In the genomic region with DNA sequence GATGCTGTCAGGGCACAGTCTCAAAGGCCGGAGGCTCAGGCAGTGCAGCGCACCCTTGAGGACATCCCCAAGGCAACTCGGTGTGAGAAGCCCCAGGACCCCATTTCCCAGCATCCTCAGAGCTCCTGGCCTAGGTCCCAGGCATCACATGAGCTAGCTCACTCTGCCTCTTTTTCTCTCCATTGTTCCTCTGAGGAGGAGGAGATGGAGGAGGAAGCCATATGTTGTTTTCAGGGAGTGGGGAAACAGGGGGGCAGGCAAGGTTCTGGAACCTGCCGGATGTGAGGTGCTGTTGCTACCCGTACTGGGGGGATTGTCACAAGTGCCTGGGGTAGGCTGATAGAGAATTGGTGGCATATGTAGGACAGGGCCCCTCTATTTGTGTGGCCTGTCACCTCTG, we compare ENCODE assay signal across 11 mouse cellular contexts. TPM values are rescaled to one million over a fixed set of nuclear protein-coding genes. Genes with fewer than 3 reads are reported as not detected.
A peak's percentile ranks its signal among the peaks of the same experiment; 100 is the strongest.
DNase-seq lines count a peak whose midpoint lies in the region; ATAC-seq lines count a peak whose summit lies in the region.
"Had no signal": no experiment of that assay in that cellular context is flagged by ENCODE, and none has a peak within 500 bp of the region (broad histone marks: within the 10 kb centered on the region; RNA-seq: fewer than 3 reads in every experiment).

No protein-coding gene starts in this region.

- 74% methylated on average over 5 of the region's 5 CpGs for WGBS in midbrain, embryonic 14.5 days
- WGBS in midbrain, embryonic 11.5 days, result 59% methylated on average over 5 of the region's 5 CpGs

- H3K9me3 ChIP-seq in midbrain, embryonic 14.5 days (ENCODE audit: control insufficient read depth, low read length), result no peaks in the 10 kb centered on the region
- no peaks in the 10 kb centered on the region for H3K9me3 ChIP-seq in midbrain, embryonic 11.5 days (ENCODE audit: control insufficient read depth, low read length)
- H3K9me3 ChIP-seq: embryonic facial prominence, embryonic 10.5 days; midbrain, embryonic 12.5 days had no signal

- no peaks in the 10 kb centered on the region for H3K36me3 ChIP-seq in midbrain, embryonic 14.5 days (ENCODE audit: control insufficient read depth, insufficient read depth, low read length)
- H3K36me3 ChIP-seq in midbrain, embryonic 11.5 days (ENCODE audit: control insufficient read depth, insufficient read depth, low read length), result no peaks in the 10 kb centered on the region
- H3K36me3 ChIP-seq: embryonic facial prominence, embryonic 10.5 days; midbrain, embryonic 12.5 days had no signal

- no peaks in the 10 kb centered on the region for H3K4me1 ChIP-seq in midbrain, embryonic 14.5 days (ENCODE audit: control insufficient read depth, insufficient read depth, low read length)
- H3K4me1 ChIP-seq in midbrain, embryonic 11.5 days (ENCODE audit: control insufficient read depth, insufficient read depth, low read length), result no peaks in the 10 kb centered on the region
- H3K4me1 ChIP-seq: midbrain, embryonic 12.5 days had no signal

- no peak overlapping the region for H3K4me2 ChIP-seq in midbrain, embryonic 14.5 days (ENCODE audit: low read length)
- H3K4me2 ChIP-seq in midbrain, embryonic 11.5 days, result no peak overlapping the region
- H3K4me2 ChIP-seq: midbrain, embryonic 12.5 days had no signal

- no peak overlapping the region for H3K27ac ChIP-seq in midbrain, embryonic 14.5 days (replicated peaks; ENCODE audit: low read depth, low read length)
- no peak overlapping the region for H3K27ac ChIP-seq in midbrain, embryonic 11.5 days (ENCODE audit: low read depth, low read length)
- H3K27ac ChIP-seq: embryonic facial prominence, embryonic 10.5 days; midbrain, embryonic 12.5 days had no signal

- H3K9ac ChIP-seq in midbrain, embryonic 14.5 days (replicated peaks; ENCODE audit: low read length), result no peak overlapping the region
- H3K9ac ChIP-seq in midbrain, embryonic 11.5 days (ENCODE audit: low read length), result no peak overlapping the region
- H3K9ac ChIP-seq: midbrain, embryonic 12.5 days had no signal

- DNase-seq in midbrain, embryonic 14.5 days, result peak; percentile 42
- no peak for DNase-seq in midbrain, embryonic 11.5 days (ENCODE audit: low spot score, missing footprints)
- peak; percentile 46 for DNase-seq in left cerebral cortex, adult 11 months (ENCODE audit: low spot score)
- DNase-seq in right cerebral cortex, postnatal 14 days, result peak; percentile 65
- no peak for DNase-seq in urinary bladder, postnatal 10 days (ENCODE audit: low spot score)
- DNase-seq: kidney, adult 11 months; lung, adult 2 months had no signal

- no peaks in the 10 kb centered on the region for H3K27me3 ChIP-seq in midbrain, embryonic 14.5 days (ENCODE audit: control insufficient read depth, insufficient read depth, low read length)
- no peaks in the 10 kb centered on the region for H3K27me3 ChIP-seq in midbrain, embryonic 11.5 days (ENCODE audit: control insufficient read depth, insufficient read depth, low read length)
- H3K27me3 ChIP-seq: midbrain, embryonic 12.5 days had no signal

- no peak overlapping the region for H3K4me3 ChIP-seq in midbrain, embryonic 14.5 days (replicated peaks; ENCODE audit: low read depth, low read length)
- H3K4me3 ChIP-seq in midbrain, embryonic 11.5 days (ENCODE audit: low read depth, low read length), result no peak overlapping the region
- H3K4me3 ChIP-seq: embryonic facial prominence, embryonic 10.5 days; midbrain, embryonic 12.5 days had no signal

- ATAC-seq in midbrain, embryonic 14.5 days (ENCODE audit: low FRiP score, low TSS enrichment), result no peak
- no peak for ATAC-seq in midbrain, embryonic 11.5 days (ENCODE audit: low FRiP score)
- ATAC-seq in frontal cortex, adult (ENCODE audit: low TSS enrichment), result peak; percentile 61
- no peak for ATAC-seq in CD4-positive, CD25-positive, alpha-beta regulatory T cell, adult 4 months

RNA-seq across cellular contexts. Expression of a gene that starts 12.4 kb away (rescaled TPM):
- 22.9 and 26.3 TPM in 2 replicates for polyA plus RNA-seq in midbrain, embryonic 14.5 days (2014; fragmentation: Nextera tagmentation; extraction: Ambion mirVana)
- polyA plus RNA-seq in midbrain, embryonic 11.5 days (2014; fragmentation: Nextera tagmentation; extraction: Ambion mirVana), result 13.9 and 14.1 TPM in 2 replicates
- polyA plus RNA-seq in CD4-positive, CD25-positive, alpha-beta regulatory T cell, adult 4 months (2017; shearing (Covaris generic)), result 1 to 10 TPM; 1.4 to 1.5 TPM

RNA-seq across cellular contexts. Expression of a gene that starts 20.3 kb away (rescaled TPM):
- 0.39 and 0.46 TPM in 2 replicates for polyA plus RNA-seq in midbrain, embryonic 14.5 days (2014; fragmentation: Nextera tagmentation; extraction: Ambion mirVana)
- 0.58 and 0.77 TPM in 2 replicates for polyA plus RNA-seq in midbrain, embryonic 11.5 days (2014; fragmentation: Nextera tagmentation; extraction: Ambion mirVana)
- polyA plus RNA-seq in CD4-positive, CD25-positive, alpha-beta regulatory T cell, adult 4 months (2017; shearing (Covaris generic)), result 10 to 100 TPM; 25.2 to 31.4 TPM

RNA-seq across cellular contexts. Expression of a gene that starts 31.5 kb away (rescaled TPM):
- polyA plus RNA-seq in midbrain, embryonic 14.5 days (2014; fragmentation: Nextera tagmentation; extraction: Ambion mirVana), result 1.6 and 2.2 TPM in 2 replicates
- polyA plus RNA-seq in midbrain, embryonic 11.5 days (2014; fragmentation: Nextera tagmentation; extraction: Ambion mirVana), result 0.59 and 0.81 TPM in 2 replicates
- polyA plus RNA-seq in CD4-positive, CD25-positive, alpha-beta regulatory T cell, adult 4 months (2017; shearing (Covaris generic)), result under 1 TPM in 1 of 2 experiments, not detected in 1; 0.90 TPM

RNA-seq across cellular contexts. Expression of a gene that starts 49.5 kb away (rescaled TPM):
- polyA plus RNA-seq in midbrain, embryonic 14.5 days (2014; fragmentation: Nextera tagmentation; extraction: Ambion mirVana), result 112 and 140 TPM in 2 replicates
- 107 and 114 TPM in 2 replicates for polyA plus RNA-seq in midbrain, embryonic 11.5 days (2014; fragmentation: Nextera tagmentation; extraction: Ambion mirVana)
- polyA plus RNA-seq in CD4-positive, CD25-positive, alpha-beta regulatory T cell, adult 4 months (2017; shearing (Covaris generic)), result 100 to 1,000 TPM; 250 to 324 TPM

RNA-seq across cellular contexts. Expression of a gene that starts 57.9 kb away (rescaled TPM):
- 5.8 and 9.4 TPM in 2 replicates for polyA plus RNA-seq in midbrain, embryonic 14.5 days (2014; fragmentation: Nextera tagmentation; extraction: Ambion mirVana)
- 3.7 and 4.1 TPM in 2 replicates for polyA plus RNA-seq in midbrain, embryonic 11.5 days (2014; fragmentation: Nextera tagmentation; extraction: Ambion mirVana)
- polyA plus RNA-seq in CD4-positive, CD25-positive, alpha-beta regulatory T cell, adult 4 months (2017; shearing (Covaris generic)), result 100 to 1,000 TPM; 343 to 436 TPM

Comparison
In these comparisons a context has a peak if more than half of its experiments do, and no peak if none do; other contexts are left out.
1. DNase-seq: peak in midbrain, embryonic 14.5 days (single experiment), left cerebral cortex, adult 11 months (single experiment) and right cerebral cortex, postnatal 14 days (single experiment); none in midbrain, embryonic 11.5 days (single experiment) and urinary bladder, postnatal 10 days (single experiment).
2. RNA of a gene that starts 20.3 kb away (polyA plus RNA-seq): 25.2 to 31.4 TPM in CD4-positive, CD25-positive, alpha-beta regulatory T cell, adult 4 months; 0.58 to 0.77 TPM in midbrain, embryonic 11.5 days and 0.39 to 0.46 TPM in midbrain, embryonic 14.5 days; every median in the first group is over 10 times any median in the second.